Mouse (Mus musculus): ENCODE measurements around the gene Mcm2. TPM values are rescaled to one million over a fixed set of nuclear protein-coding genes. Genes with fewer than 3 reads are reported as not detected.

The Mcm2 gene
- total and polyA plus RNA-seq, 3 experiments, result 130 to 148 (median 148) TPM

DNA sequence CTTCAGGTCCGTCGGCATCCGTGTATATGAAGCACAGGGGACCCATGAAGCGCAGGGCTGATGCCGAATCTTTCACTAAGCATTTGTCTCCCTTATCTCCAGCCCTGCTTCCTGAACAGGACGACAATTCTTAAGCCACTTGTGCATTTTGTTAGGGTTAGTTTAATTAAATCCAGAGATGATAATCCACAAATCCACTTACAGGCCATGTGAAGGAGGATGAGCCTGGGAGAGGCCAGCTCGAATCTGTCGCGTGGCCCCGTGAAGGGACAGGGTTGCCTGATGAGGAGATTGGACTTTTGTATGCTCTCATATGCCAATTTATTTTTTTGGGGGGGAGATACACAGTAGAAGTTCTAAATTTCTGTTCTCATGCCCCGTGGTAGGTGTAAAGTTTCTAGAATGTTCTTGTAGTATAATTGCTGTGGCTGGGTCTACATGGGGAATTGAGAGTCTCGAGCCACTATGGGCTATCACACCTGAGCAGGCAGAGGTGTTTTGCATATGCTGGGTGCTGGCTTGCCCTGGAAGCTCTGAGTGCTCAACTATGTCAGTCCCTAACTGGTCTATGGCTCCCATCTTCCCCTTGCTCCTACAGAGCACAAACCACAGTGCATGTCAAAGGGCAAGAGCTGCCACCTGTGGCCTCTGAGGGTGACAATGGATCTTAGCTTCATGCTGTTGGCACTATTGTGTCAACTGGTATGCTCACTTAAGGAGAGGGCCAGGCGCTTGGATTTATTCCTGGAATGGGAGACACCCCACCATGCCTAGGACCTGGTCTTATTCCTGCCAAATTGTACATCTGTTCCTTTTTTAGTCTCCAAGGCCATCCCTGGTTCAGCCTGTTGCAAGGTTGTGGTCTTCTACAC is 38.0 kb upstream of the Mcm2 start:
- peak; percentile 76 for DNase-seq (ENCODE audit: extremely low read depth)
- Histone ChIP-seq H3K27me3 (replicated peaks) (no peaks in the 10 kb centered on the region), H3K4me2 (ENCODE audit: insufficient read depth, low read depth, poor library complexity, severe bottlenecking) (no peak overlapping the region; the same call in 1 of the 2 replicates), H3K9ac (ENCODE audit: insufficient read depth, low read depth) (no peak overlapping the region), H3K4me3 (replicated peaks in 1 of 3; ENCODE audit: low read depth in 2 of 3, low read length in 2 of 3, poor library complexity in 1 of 3) (no peak overlapping the region), H3K27ac (ENCODE audit: insufficient read depth, low read depth) (peak overlapping the region; percentile 8; the same call in 1 of the 2 replicates), H3K9me3 (replicated peaks; ENCODE audit: low read length) (no peaks in the 10 kb centered on the region), H3K4me1 (ENCODE audit: control insufficient read depth in 1 of 2, insufficient read depth in 2 of 2) (peaks cover 65 to 82% of the 10 kb centered on the region in 2 experiments), H3K36me3 (replicated peaks in 1 of 2; ENCODE audit: control insufficient read depth in 1 of 2, insufficient read depth in 1 of 2, low read length in 1 of 2) (no peaks in the 10 kb centered on the region), H3K79me2 (replicated peaks; ENCODE audit: control insufficient read depth, extremely low read depth, insufficient read depth, poor library complexity, severe bottlenecking) (no peaks in the 10 kb centered on the region)
- in situ Hi-C loops (cut with MboI; ENCODE audit: low pct_ligation_motif_present, low pct_unique_long_range_greater_than_20kb, low sequenced_read_pairs), result loop anchor here (10.0 kb wide), 3 partner anchors 68 to 698 kb away; no protein-coding TSS in a partner anchor
- TF ChIP-seq MXI1 (IDR thresholded peaks at IDR 0.05; ENCODE audit: low read depth, low read length) (no peak), GABPA (IDR thresholded peaks at IDR 0.05; ENCODE audit: insufficient replicate concordance, low read depth, low read length) (no peak), USF2 (conservative IDR thresholded peaks at IDR 0.05; ENCODE audit: low read depth, low read length) (no peak), ZMIZ1 (IDR thresholded peaks at IDR 0.05; ENCODE audit: low read depth, low read length) (no peak), TCF12 (IDR thresholded peaks at IDR 0.05; ENCODE audit: low read depth, low read length) (peak; percentile 66; the same call in 1 of the 2 replicates), MAZ (IDR thresholded peaks at IDR 0.05; ENCODE audit: low read depth, low read length) (no peak), ZC3H11A (IDR thresholded peaks at IDR 0.05; ENCODE audit: low read depth, low read length) (no peak), TBP (conservative IDR thresholded peaks at IDR 0.05; ENCODE audit: low read depth, low read length) (0 out of 2 replicates have a peak, but pooled peaks have one; percentile 9), HCFC1 (IDR thresholded peaks at IDR 0.05; ENCODE audit: low read depth, low read length) (no peak), ZNF384 (IDR thresholded peaks at IDR 0.05; ENCODE audit: low read depth, low read length) (no peak), CHD1 (IDR thresholded peaks at IDR 0.05; ENCODE audit: low read depth, low read length) (no peak), NELFE (IDR thresholded peaks at IDR 0.05; ENCODE audit: low read depth, low read length) (no peak), ZKSCAN1 (IDR thresholded peaks at IDR 0.05; ENCODE audit: borderline replicate concordance, low read depth, low read length) (no peak), RCOR1 (conservative IDR thresholded peaks at IDR 0.05; ENCODE audit: low read depth, low read length) (no peak), POLR2AphosphoS2 (IDR thresholded peaks at IDR 0.05; ENCODE audit: low read depth, low read length) (no peak), RAD21 (IDR thresholded peaks at IDR 0.05; ENCODE audit: low read depth, low read length) (no peak; the same call in none of the 2 replicates), ETS1 (conservative IDR thresholded peaks at IDR 0.05; ENCODE audit: low read depth, low read length) (peak; percentile 76), MEF2A (IDR thresholded peaks at IDR 0.05; ENCODE audit: borderline replicate concordance, low read depth, low read length) (no peak), SIN3A (IDR thresholded peaks at IDR 0.05; ENCODE audit: low read length) (peak; percentile 50; the same call in 1 of the 2 replicates), USF1 (IDR thresholded peaks at IDR 0.05; ENCODE audit: low read depth, low read length) (no peak), UBTF (IDR thresholded peaks at IDR 0.05; ENCODE audit: low read depth, low read length) (no peak), PAX5 (IDR thresholded peaks at IDR 0.05; ENCODE audit: low read length) (no peak), MYC (IDR thresholded peaks at IDR 0.05; ENCODE audit: low read depth, low read length) (no peak), JUND (conservative IDR thresholded peaks at IDR 0.05; ENCODE audit: low read depth, low read length) (no peak), MAX (IDR thresholded peaks at IDR 0.05; ENCODE audit: low read length) (0 out of 2 replicates have a peak, but pooled peaks have one; percentile 47), JUN (IDR thresholded peaks at IDR 0.05; ENCODE audit: insufficient read depth, low read depth, low read length) (no peak), EP300 (IDR thresholded peaks at IDR 0.05; ENCODE audit: low read length) (peak; percentile 55; the same call in 1 of the 2 replicates), CHD2 (IDR thresholded peaks at IDR 0.05; ENCODE audit: low read length) (no peak), POLR2A (IDR thresholded peaks at IDR 0.05; ENCODE audit: low read depth, low read length) (no peak), E2F4 (IDR thresholded peaks at IDR 0.05; ENCODE audit: insufficient replicate concordance, low read depth, low read length) (no peak), IRF4 (IDR thresholded peaks at IDR 0.05; ENCODE audit: low read depth, low read length) (peak; percentile 74), MAFK (IDR thresholded peaks at IDR 0.05; ENCODE audit: insufficient replicate concordance, low read length) (no peak), BHLHE40 (IDR thresholded peaks at IDR 0.05; ENCODE audit: low read depth, low read length) (peak; percentile 84), CTCF (conservative IDR thresholded peaks at IDR 0.05 in 1 of 2, IDR thresholded peaks at IDR 0.05 in 1 of 2; ENCODE audit: low read depth in 2 of 2, low read length in 2 of 2) (no peak), NRF1 (IDR thresholded peaks at IDR 0.05; ENCODE audit: low read depth, low read length) (no peak), KAT2A (IDR thresholded peaks at IDR 0.05; ENCODE audit: insufficient replicate concordance, low read length) (no peak), SMC3 (IDR thresholded peaks at IDR 0.05; ENCODE audit: low read depth, low read length) (peak; percentile 5; the same call in 1 of the 2 replicates), ELF1 (IDR thresholded peaks at IDR 0.05; ENCODE audit: low read depth, low read length) (0 out of 2 replicates have a peak, but pooled peaks have one; percentile 25)
- dilution Hi-C loops (cut with MboI; ENCODE audit: extremely low pct_ligation_motif_present, extremely low pct_unique_long_range_greater_than_20kb, low sequenced_read_pairs), result no loop called here
